Comparison of ENCODE assay signal across 22 mouse cellular contexts in genomic region chr2:126015763-126016473, GRCm38 (mm10). TPM values are rescaled to one million over a fixed set of nuclear protein-coding genes. Genes with fewer than 3 reads are reported as not detected.
A peak's percentile ranks its signal among the peaks of the same experiment; 100 is the strongest.
DNase-seq lines count a peak whose midpoint lies in the region; ATAC-seq and TF ChIP-seq lines count a peak whose summit lies in the region.
"Had no signal": no experiment of that assay in that cellular context is flagged by ENCODE, and none has a peak within 500 bp of the region (broad histone marks: within the 10 kb centered on the region; RNA-seq: fewer than 3 reads in every experiment).

No protein-coding gene starts in this region.

- H3K9me3 ChIP-seq in heart, embryonic 14.5 days (ENCODE audit: control insufficient read depth, low read length) = no peaks in the 10 kb centered on the region
- H3K9me3 ChIP-seq in forebrain, embryonic 14.5 days (replicated peaks; ENCODE audit: control insufficient read depth, low read length) = no peaks in the 10 kb centered on the region
- H3K9me3 ChIP-seq in midbrain, embryonic 11.5 days (ENCODE audit: control insufficient read depth, low read length) = no peaks in the 10 kb centered on the region
- H3K9me3 ChIP-seq in lung, postnatal 0 days (ENCODE audit: low read length) = no peaks in the 10 kb centered on the region
- H3K9me3 ChIP-seq: embryonic facial prominence, embryonic 13.5 days; hindbrain, embryonic 12.5 days had no signal

- H3K79me2 ChIP-seq in heart, adult 2 months (replicated peaks; ENCODE audit: control insufficient read depth, insufficient read depth, low read length) = no peaks in the 10 kb centered on the region

- no peak overlapping the region for H3K9ac ChIP-seq in heart, embryonic 14.5 days (ENCODE audit: low read length)
- no peak overlapping the region for H3K9ac ChIP-seq in heart, adult 2 months (ENCODE audit: low read depth, low read length)
- no peak overlapping the region for H3K9ac ChIP-seq in forebrain, embryonic 14.5 days (ENCODE audit: low read length)
- H3K9ac ChIP-seq in midbrain, embryonic 11.5 days (ENCODE audit: low read length) = no peak overlapping the region
- H3K9ac ChIP-seq in lung, postnatal 0 days (replicated peaks; ENCODE audit: low read depth) = no peak overlapping the region
- H3K9ac ChIP-seq: embryonic facial prominence, embryonic 13.5 days; hindbrain, embryonic 12.5 days; liver, postnatal 0 days had no signal

- TF ChIP-seq CTCF in heart, adult 2 months (IDR thresholded peaks at IDR 0.05) = no peak
- no peak for TF ChIP-seq CTCF in lung, postnatal 0 days (IDR thresholded peaks at IDR 0.05)

- no peaks in the 10 kb centered on the region for H3K27me3 ChIP-seq in heart, embryonic 14.5 days (ENCODE audit: control insufficient read depth, insufficient read depth, low read length)
- H3K27me3 ChIP-seq in heart, adult 2 months (ENCODE audit: control insufficient read depth, insufficient read depth, low read length) = no peaks in the 10 kb centered on the region
- H3K27me3 ChIP-seq in forebrain, embryonic 14.5 days (replicated peaks; ENCODE audit: control insufficient read depth, insufficient read depth, low read length) = no peaks in the 10 kb centered on the region
- H3K27me3 ChIP-seq in midbrain, embryonic 11.5 days (ENCODE audit: control insufficient read depth, insufficient read depth, low read length) = no peaks in the 10 kb centered on the region
- no peaks in the 10 kb centered on the region for H3K27me3 ChIP-seq in lung, postnatal 0 days (replicated peaks; ENCODE audit: insufficient read depth, low read length)
- H3K27me3 ChIP-seq: embryonic facial prominence, embryonic 13.5 days; hindbrain, embryonic 12.5 days had no signal

- H3K36me3 ChIP-seq in heart, embryonic 14.5 days (ENCODE audit: control insufficient read depth, insufficient read depth, low read length) = no peaks in the 10 kb centered on the region
- no peaks in the 10 kb centered on the region for H3K36me3 ChIP-seq in heart, adult 2 months (ENCODE audit: control insufficient read depth, insufficient read depth, low read length)
- no peaks in the 10 kb centered on the region for H3K36me3 ChIP-seq in forebrain, embryonic 14.5 days (ENCODE audit: control insufficient read depth, insufficient read depth, low read length)
- H3K36me3 ChIP-seq in midbrain, embryonic 11.5 days (ENCODE audit: control insufficient read depth, insufficient read depth, low read length) = no peaks in the 10 kb centered on the region
- H3K36me3 ChIP-seq in lung, postnatal 0 days (ENCODE audit: insufficient read depth, low read length) = no peaks in the 10 kb centered on the region
- H3K36me3 ChIP-seq: embryonic facial prominence, embryonic 13.5 days; hindbrain, embryonic 12.5 days had no signal

- no peak overlapping the region for H3K4me2 ChIP-seq in heart, embryonic 14.5 days (ENCODE audit: low read length)
- H3K4me2 ChIP-seq in forebrain, embryonic 14.5 days (ENCODE audit: low read length) = no peak overlapping the region
- H3K4me2 ChIP-seq in midbrain, embryonic 11.5 days = no peak overlapping the region
- H3K4me2 ChIP-seq in lung, postnatal 0 days (replicated peaks; ENCODE audit: low read depth, low read length) = no peak overlapping the region
- H3K4me2 ChIP-seq: embryonic facial prominence, embryonic 13.5 days; hindbrain, embryonic 12.5 days had no signal

- no peak for TF ChIP-seq EP300 in heart, adult 2 months (IDR thresholded peaks at IDR 0.05; ENCODE audit: insufficient read depth, low read depth, low read length)
- TF ChIP-seq EP300 in lung, postnatal 0 days (IDR thresholded peaks at IDR 0.05) = no peak

- no peak overlapping the region for H3K4me3 ChIP-seq in heart, embryonic 14.5 days (ENCODE audit: control insufficient read depth in 1 of 2, insufficient read depth in 1 of 2, low read depth in 1 of 2, low read length in 2 of 2)
- no peak overlapping the region for H3K4me3 ChIP-seq in heart, adult 2 months
- no peak overlapping the region for H3K4me3 ChIP-seq in forebrain, embryonic 14.5 days (ENCODE audit: low read depth, low read length)
- no peak overlapping the region for H3K4me3 ChIP-seq in midbrain, embryonic 11.5 days (ENCODE audit: low read depth, low read length)
- H3K4me3 ChIP-seq in lung, postnatal 0 days (ENCODE audit: low read depth, low read length) = no peak overlapping the region
- H3K4me3 ChIP-seq: embryonic facial prominence, embryonic 13.5 days; hindbrain, embryonic 12.5 days; layer of hippocampus, adult 2 months had no signal

- H3K4me1 ChIP-seq in heart, embryonic 14.5 days (ENCODE audit: control insufficient read depth in 2 of 2, insufficient read depth in 2 of 2, low read length in 2 of 2) = peaks cover 6 to 13% of the 10 kb centered on the region in 2 experiments
- H3K4me1 ChIP-seq in heart, adult 2 months (ENCODE audit: control insufficient read depth, insufficient read depth, low read length) = no peaks in the 10 kb centered on the region
- H3K4me1 ChIP-seq in forebrain, embryonic 14.5 days (ENCODE audit: control insufficient read depth, insufficient read depth, low read length) = peaks cover 12% of the 10 kb centered on the region; the same call in 1 of the 2 replicates
- H3K4me1 ChIP-seq in midbrain, embryonic 11.5 days (ENCODE audit: control insufficient read depth, insufficient read depth, low read length) = peaks cover 8% of the 10 kb centered on the region; the same call in 1 of the 2 replicates
- H3K4me1 ChIP-seq in lung, postnatal 0 days (ENCODE audit: insufficient read depth, low read depth, low read length) = no peaks in the 10 kb centered on the region
- H3K4me1 ChIP-seq: embryonic facial prominence, embryonic 13.5 days had no signal

- no peak for DNase-seq in heart, adult 2 months
- peak; percentile 71 for DNase-seq in forebrain, embryonic 14.5 days (ENCODE audit: low spot score)
- peak; percentile 85 for DNase-seq in midbrain, embryonic 11.5 days (ENCODE audit: low spot score, missing footprints)
- no peak for DNase-seq in liver
- DNase-seq in right cerebral cortex, postnatal 10 days (ENCODE audit: low spot score in 2 of 2) = no peak
- no peak for DNase-seq in lung, postnatal 0 days (ENCODE audit: low spot score)
- DNase-seq: cerebellum, adult 9-10 months; gastrocnemius, postnatal 36 days; kidney, adult 18-20 months; kidney, postnatal 10 days; layer of hippocampus, postnatal 36 days; liver, postnatal 0 days; lung, postnatal 14 days; right cerebral cortex, postnatal 4 days had no signal

- intact Hi-C loops in heart, adult 2 months (cut with DNase I) = no loop called here

- ATAC-seq in heart, embryonic 14.5 days (ENCODE audit: insufficient number of reproducible peaks, insufficient read depth, low FRiP score, low read depth) = no peak
- ATAC-seq in forebrain, embryonic 14.5 days = peak; percentile 87
- peak; percentile 93 for ATAC-seq in midbrain, embryonic 11.5 days (ENCODE audit: low FRiP score)
- ATAC-seq in lung, postnatal 0 days = no peak
- ATAC-seq: liver, postnatal 0 days had no signal

- 64% methylated on average over 3 of the region's 3 CpGs for WGBS in heart, embryonic 14.5 days
- 69% methylated on average over 3 of the region's 3 CpGs for WGBS in heart, adult 2 months
- WGBS in forebrain, embryonic 14.5 days = 2% methylated on average over 3 of the region's 3 CpGs
- 21% methylated on average over 3 of the region's 3 CpGs for WGBS in midbrain, embryonic 11.5 days
- WGBS in lung, postnatal 0 days = 71% methylated on average over 3 of the region's 3 CpGs

- H3K27ac ChIP-seq in heart, embryonic 14.5 days (replicated peaks in 1 of 2; ENCODE audit: control insufficient read depth in 1 of 2, insufficient read depth in 1 of 2, low read depth in 2 of 2, low read length in 2 of 2) = peak overlapping the region; percentile 60 to 65; a peak in 3 of 4 replicates
- H3K27ac ChIP-seq in heart, adult 2 months = no peak overlapping the region
- H3K27ac ChIP-seq in forebrain, embryonic 14.5 days (ENCODE audit: low read depth, low read length) = no peak overlapping the region
- no peak overlapping the region for H3K27ac ChIP-seq in midbrain, embryonic 11.5 days (ENCODE audit: low read depth, low read length)
- H3K27ac ChIP-seq in lung, postnatal 0 days (ENCODE audit: low read length) = no peak overlapping the region
- H3K27ac ChIP-seq: embryonic facial prominence, embryonic 13.5 days; hindbrain, embryonic 12.5 days; layer of hippocampus, adult 2 months had no signal

- TF ChIP-seq POLR2A in heart, adult 2 months (IDR thresholded peaks at IDR 0.05; ENCODE audit: insufficient read depth, low read depth, low read length) = no peak

RNA-seq across cellular contexts. Expression of gene Fgf7, which starts 18.5 kb away (rescaled TPM):
- 0.50 and 0.57 TPM in 2 replicates for polyA plus RNA-seq in heart, embryonic 14.5 days (2014; fragmentation: Nextera tagmentation; extraction: Ambion mirVana)
- total RNA-seq in heart, adult 2 months (2021) = 1 to 10 TPM; 1.8 to 2.3 TPM
- 0.55 and 2.6 TPM in 2 replicates for polyA plus RNA-seq in heart, adult 2 months (2012; rRNA removed)
- polyA plus RNA-seq in forebrain, embryonic 14.5 days (2014; fragmentation: Nextera tagmentation; extraction: Ambion mirVana) = 0.53 and 0.62 TPM in 2 replicates
- 0.37 and 0.57 TPM in 2 replicates for polyA plus RNA-seq in midbrain, embryonic 11.5 days (2014; fragmentation: Nextera tagmentation; extraction: Ambion mirVana)
- polyA plus RNA-seq in lung, postnatal 0 days (2015; fragmentation: Nextera tagmentation; extraction: Ambion mirVana) = 10.6 and 11.2 TPM in 2 replicates
- total RNA-seq: left cerebral cortex, postnatal 25 days; liver, adult 2 months; megakaryocyte-erythroid progenitor cell, adult 5-6 weeks; neutrophil, adult 5-6 weeks had no signal
- polyA plus RNA-seq: liver, adult 2 months; liver, postnatal 0 days had no signal

Comparison
In these comparisons a context has a peak if more than half of its experiments do, and no peak if none do; other contexts are left out.
1. H3K27ac ChIP-seq: peak in heart, embryonic 14.5 days (2 of 2); none in heart, adult 2 months (single experiment), forebrain, embryonic 14.5 days (single experiment), midbrain, embryonic 11.5 days (single experiment) and lung, postnatal 0 days (single experiment).
2. ATAC-seq: peak in forebrain, embryonic 14.5 days (single experiment) and midbrain, embryonic 11.5 days (single experiment); none in heart, embryonic 14.5 days (single experiment) and lung, postnatal 0 days (single experiment).
3. DNase-seq: peak in forebrain, embryonic 14.5 days (single experiment) and midbrain, embryonic 11.5 days (single experiment); none in heart, adult 2 months (0 of 2), liver (single experiment), right cerebral cortex, postnatal 10 days (0 of 2) and lung, postnatal 0 days (single experiment).